Mouse (Mus musculus) embryonic stem cell, embryonic (primary cell): ENCODE measurements around the gene Gm11099.

Experiments
- CTCF ChIA-PET, 4 experiments: fragments of 300-600 bp in 2 of 4; fragments of 350-600 bp in 2 of 4; sonication (Branson Sonifier 250); formaldehyde crosslinking; loops; one replicate each; lab custom pipeline; 2022; ENCODE audit warnings: inconsistent platforms in 2 of 4; lab: Charles Lee
- POLR2A ChIA-PET, 4 experiments: fragments of 300-600 bp in 2 of 4; fragments of 350-600 bp in 2 of 4; sonication (Branson Sonifier 250); formaldehyde crosslinking; loops; one replicate each; lab custom pipeline; 2022; ENCODE audit warnings: antibody characterized with exemption in 4 of 4, inconsistent platforms in 1 of 4; lab: Charles Lee

Gm11099 gene

GRCm38 (mm10) chr2:58956770-58957300, 97.6 kb downstream of the Gm11099 start:
- ChIA-PET POLR2A (no interaction called here), CTCF (no interaction called here)
